Mouse (Mus musculus) stomach, postnatal 0 days (tissue): ENCODE measurements at regions not wholly inside any gene's neighbourhood (a gene's known extent, or its start where the extent isn't known, plus 50 kb on each side); places are given as distances from the start of the nearest gene placed in this dataset.
"Not testable (repeated sequence)": the region's sequence is repeated elsewhere in the genome, so short reads cannot be mapped to it uniquely, and the experiment has no call there.

Experiments
- ATAC-seq: fragments of 200-750 bp; cut with Nextera tagmentation; 2 replicates; pipeline ENCODE4 v1.8.0; 2017; ENCODE audit not compliant: low FRiP score, low TSS enrichment
- DNase-seq: peaks from one replicate; pipeline ENCODE4 v3.0.0-alpha.2; 2016; ENCODE audit warnings: low spot score
- H3K27ac ChIP-seq: fragments of 300-500 bp; sonication (generic); replicated peaks from 2 replicates; pipeline ENCODE4 v1.5.1; 2014; ENCODE audit warnings: mild to moderate bottlenecking, control low read depth
- H3K27me3 ChIP-seq: fragments of 300-500 bp; sonication (generic); 2 replicates; pipeline ENCODE4 v1.6.1; 2014; ENCODE audit warnings: low read length; ENCODE audit not compliant: control insufficient read depth, insufficient read depth
- H3K36me3 ChIP-seq: fragments of 300-500 bp; sonication (generic); 2 replicates; pipeline ENCODE4 v1.6.1; 2014; ENCODE audit warnings: low read length, mixed read lengths; ENCODE audit not compliant: control insufficient read depth, insufficient read depth
- H3K4me1 ChIP-seq: fragments of 300-500 bp; sonication (generic); replicated peaks from 2 replicates; pipeline ENCODE4 v1.6.1; 2014; ENCODE audit warnings: antibody characterized with exemption; ENCODE audit not compliant: control insufficient read depth, insufficient read depth
- H3K4me2 ChIP-seq: fragments of 300-500 bp; sonication (generic); replicated peaks from 2 replicates; pipeline ENCODE4 v1.6.1; 2014; ENCODE audit warnings: low read depth, mild to moderate bottlenecking, control low read depth, moderate library complexity
- H3K4me3 ChIP-seq: fragments of 300-500 bp; sonication (generic); 2 replicates; pipeline ENCODE4 v1.5.1; 2014; ENCODE audit warnings: low read depth, low read length, control low read depth
- H3K9ac ChIP-seq: fragments of 300-500 bp; sonication (generic); 2 replicates; pipeline ENCODE4 v1.6.1; 2014; ENCODE audit warnings: mild to moderate bottlenecking, low read length, control low read depth, mixed read lengths
- H3K9me3 ChIP-seq: fragments of 300-500 bp; sonication (generic); 2 replicates; pipeline ENCODE4 v1.6.1; 2016; ENCODE audit warnings: low read length; ENCODE audit not compliant: control insufficient read depth
- CTCF ChIP-seq: IDR thresholded peaks from 2 replicates; pipeline ENCODE4 v1.5.1; 2016; ENCODE audit warnings: antibody characterized with exemption, low read depth, mild to moderate bottlenecking, moderate library complexity
- EP300 ChIP-seq: optimal IDR thresholded peaks from 2 replicates; pipeline ENCODE3; 2016; ENCODE audit warnings: antibody characterized with exemption
- WGBS: fragments of 180-500 bp; shearing (Covaris S2); extraction: QIAGEN DNeasy Blood & Tissue Kit; methylation state at CpG from one replicate; pipeline ENCODE4 v1.1.7; 2014; 5-methylcytosine and 5-hydroxymethylcytosine counted together

- no peak overlapping the region for H3K27ac ChIP-seq
- H3K27me3 ChIP-seq: no peaks in the 10 kb centered on the region
- no peak overlapping the region for H3K9ac ChIP-seq
- ATAC-seq (no peak), DNase-seq (no peak)
- H3K4me2 ChIP-seq: no peak overlapping the region
- H3K4me3 ChIP-seq: no peak overlapping the region
- TF ChIP-seq EP300 (no peak), CTCF (no peak)
- H3K9me3 ChIP-seq: no peaks in the 10 kb centered on the region
- peaks cover 2% of the 10 kb centered on the region; the same call in 1 of the 2 replicates for H3K4me1 ChIP-seq
- 52% methylated on average over 3 of the region's 3 CpGs for WGBS
- no peaks in the 10 kb centered on the region for H3K36me3 ChIP-seq
These were observed 122.8 kb upstream of the Nebl start for GRCm38 (mm10) chr2:17854088-17854487.

GRCm38 (mm10) chr2:17853500-17854011 lies 122.3 kb upstream of the Nebl start:
- Histone ChIP-seq H3K27me3 (no peaks in the 10 kb centered on the region), H3K4me1 (peaks cover 2% of the 10 kb centered on the region; the same call in 1 of the 2 replicates), H3K4me3 (no peak overlapping the region), H3K36me3 (no peaks in the 10 kb centered on the region), H3K4me2 (0 out of 2 replicates have a peak overlapping the region, but pooled peaks have one; percentile 33), H3K9ac (no peak overlapping the region), H3K9me3 (no peaks in the 10 kb centered on the region), H3K27ac (no peak overlapping the region)
- no peak for DNase-seq
- no peak for ATAC-seq
- WGBS: 52% methylated on average over 11 of the region's 11 CpGs
- TF ChIP-seq EP300 (no peak), CTCF (no peak)

- DNase-seq: no peak
- Histone ChIP-seq H3K4me3 (no peak overlapping the region), H3K27me3 (no peaks in the 10 kb centered on the region), H3K4me1 (no peaks in the 10 kb centered on the region), H3K36me3 (no peaks in the 10 kb centered on the region), H3K9me3 (no peaks in the 10 kb centered on the region), H3K4me2 (peak overlapping the region; percentile 33; the same call in 1 of the 2 replicates), H3K9ac (no peak overlapping the region), H3K27ac (no peak overlapping the region)
- no peak for TF ChIP-seq EP300
- TF ChIP-seq CTCF: no peak
- no peak for ATAC-seq
- WGBS: 14% methylated on average over 16 of the region's 16 CpGs
These were observed 121.7 kb upstream of the Nebl start for GRCm38 (mm10) chr2:17852740-17853499.

- ATAC-seq (no peak), DNase-seq (no peak)
- no peak overlapping the region for H3K4me2 ChIP-seq
- H3K36me3 ChIP-seq: no peaks in the 10 kb centered on the region
- H3K27ac ChIP-seq: no peak overlapping the region
- TF ChIP-seq CTCF (no peak), EP300 (no peak)
- no peak overlapping the region for H3K9ac ChIP-seq
- H3K4me1 ChIP-seq: no peaks in the 10 kb centered on the region
- H3K27me3 ChIP-seq: no peaks in the 10 kb centered on the region
- WGBS: 95% methylated on average over 4 of the region's 4 CpGs
- H3K4me3 ChIP-seq: no peak overlapping the region
- H3K9me3 ChIP-seq: no peaks in the 10 kb centered on the region
These were observed 119.5 kb upstream of the Nebl start for GRCm38 (mm10) chr2:17850741-17851140.

GRCm38 (mm10) chr2:17849267-17849666 lies 118.0 kb upstream of the Nebl start:
- TF ChIP-seq EP300 (no peak), CTCF (peak; percentile 60)
- Histone ChIP-seq H3K36me3 (no peaks in the 10 kb centered on the region), H3K27ac (no peak overlapping the region), H3K4me2 (no peak overlapping the region), H3K9me3 (no peaks in the 10 kb centered on the region), H3K4me1 (no peaks in the 10 kb centered on the region), H3K4me3 (no peak overlapping the region), H3K9ac (no peak overlapping the region), H3K27me3 (no peaks in the 10 kb centered on the region)
- WGBS: 28% methylated on average over 4 of the region's 4 CpGs
- DNase-seq: no peak
- ATAC-seq: no peak

- H3K9me3 ChIP-seq, H3K9ac ChIP-seq, H3K36me3 ChIP-seq, DNase-seq, ATAC-seq, H3K27me3 ChIP-seq, H3K4me2 ChIP-seq, H3K27ac ChIP-seq, H3K4me3 ChIP-seq, H3K4me1 ChIP-seq: not testable (repeated sequence)
- WGBS: 82% methylated on average over 4 of the region's 7 CpGs
These were observed 114.3 kb upstream of the Nebl start for GRCm38 (mm10) chr2:17845447-17846092.
